Mouse (Mus musculus) small intestine, adult 2 months (tissue): ENCODE measurements around the gene Nphs1.

Experiments
- CTCF ChIP-seq: fragments of 200-500 bp; IDR thresholded peaks from 2 replicates; pipeline ENCODE4 v1.5.1; 2012; ENCODE audit warnings: low read depth, mild to moderate bottlenecking, control low read depth, inconsistent platforms, low read length, moderate library complexity, mixed read lengths; ENCODE audit not compliant: insufficient replicate concordance, insufficient read length; ENCODE audit errors: extremely low read depth
- POLR2A ChIP-seq: fragments of 200-500 bp; IDR thresholded peaks from 2 replicates; pipeline ENCODE4 v1.6.1; 2012; ENCODE audit warnings: low read depth, mild to moderate bottlenecking, control low read depth, inconsistent platforms, low read length, moderate library complexity

- TF ChIP-seq CTCF (no peak), POLR2A (no peak)
Observed at GRCm38 (mm10) chr7:30408639-30409038, 49.5 kb upstream of the Nphs1 start.
